Mouse (Mus musculus) adrenal gland, adult 8-10 months (tissue): Measurements from ENCODE around the gene Fstl5. TPM values are rescaled to one million over a fixed set of nuclear protein-coding genes. Genes with fewer than 3 reads are reported as not detected.

Experiments
- DNase-seq: peaks from one replicate; pipeline ENCODE4 v3.0.0; 2022
- total RNA-seq, 4 experiments: library from RNA; stranded (reverse); gene quantifications; 2 replicates each; pipeline ENCODE4 v1.2.4; 2022

The Fstl5 gene
- total RNA-seq, 4 experiments from 2014 or later, result 8.0 to 22.2 (median 10.0) TPM

DNA sequence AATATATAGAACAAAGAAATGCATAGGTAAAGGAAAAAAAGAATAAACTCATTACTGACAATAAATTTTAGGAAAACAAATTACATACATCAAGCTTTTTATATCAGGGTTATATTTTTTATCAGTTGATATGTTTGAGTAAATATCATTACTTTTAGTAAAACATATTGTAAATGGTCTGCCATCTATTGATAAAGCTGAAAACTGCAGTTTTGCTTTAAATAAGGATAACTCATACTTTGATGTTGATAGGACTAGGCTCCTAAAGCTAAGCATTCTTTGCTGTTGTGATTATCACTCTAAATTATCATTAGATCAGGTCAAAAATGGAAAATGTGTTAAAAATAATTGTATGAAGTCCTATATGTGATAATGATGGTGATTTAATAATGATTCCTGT lies 493.3 kb downstream of the Fstl5 start:
- DNase-seq, result no peak

DNA sequence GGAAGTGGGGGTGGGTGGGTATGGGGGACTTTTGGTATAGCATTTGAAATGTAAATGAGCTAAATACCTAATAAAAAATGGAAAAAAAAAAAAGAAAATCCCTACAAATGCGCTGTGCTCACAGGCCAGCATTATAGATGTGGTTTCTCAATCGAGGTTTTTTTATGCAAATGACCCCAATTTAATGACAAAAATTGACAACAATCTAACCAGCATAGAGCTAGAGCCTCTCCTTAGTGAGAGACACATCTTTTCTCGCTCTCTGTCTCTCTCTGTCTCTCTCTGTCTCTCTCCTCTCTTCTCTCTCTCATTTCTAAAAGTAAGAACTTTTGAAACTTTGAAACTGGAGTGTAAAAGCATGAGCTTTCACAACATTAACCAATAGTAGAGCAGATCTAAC lies 498.4 kb downstream of the Fstl5 start:
- DNase-seq, result no peak

DNA sequence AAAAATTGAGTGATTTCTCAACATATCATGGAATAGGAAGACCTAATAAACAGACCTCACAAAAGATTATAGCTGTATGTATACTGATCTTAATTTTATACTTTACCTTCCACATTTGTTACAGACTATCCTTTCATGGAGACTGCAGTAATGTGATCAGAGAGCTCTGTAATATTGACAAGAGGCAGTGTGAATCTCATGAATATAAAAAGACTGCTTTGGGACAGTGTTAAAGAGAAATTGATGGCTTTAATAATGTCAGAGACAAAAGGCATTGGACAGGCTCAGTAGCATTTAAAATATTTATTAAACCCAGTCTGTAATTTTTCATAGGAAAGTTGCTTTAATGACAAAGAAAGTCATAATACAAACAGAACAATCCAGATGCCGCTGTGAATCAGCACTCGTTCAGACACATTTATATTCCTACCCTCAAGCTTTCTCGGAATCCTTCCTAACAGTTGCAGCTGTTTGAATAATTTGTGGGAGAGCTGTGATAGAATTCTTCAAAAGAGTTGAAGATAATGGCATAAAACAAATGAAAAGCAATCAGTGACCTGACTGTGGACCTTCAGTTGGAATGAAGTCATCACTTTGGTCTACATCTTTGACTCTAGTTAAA lies 499.0 kb downstream of the Fstl5 start:
- no peak for DNase-seq

DNA sequence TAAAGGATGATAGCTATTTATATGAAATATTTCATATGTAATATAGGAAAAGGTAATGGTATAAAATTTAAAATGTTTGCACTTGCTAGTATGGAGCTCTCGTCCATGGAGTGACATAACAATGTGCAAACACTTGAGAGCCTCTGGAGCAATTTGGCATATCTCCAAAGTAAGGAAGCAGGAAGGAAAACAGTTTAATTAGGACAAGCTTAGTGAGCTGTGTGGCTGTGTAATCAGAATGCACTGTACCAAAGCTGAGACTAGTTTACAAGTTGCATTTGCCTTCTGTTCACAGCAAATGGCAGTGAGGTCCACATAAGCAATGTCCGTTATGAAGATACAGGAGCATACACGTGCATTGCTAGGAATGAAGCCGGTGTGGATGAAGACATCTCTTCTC lies 519.1 kb downstream of the Fstl5 start:
- no peak for DNase-seq

DNA sequence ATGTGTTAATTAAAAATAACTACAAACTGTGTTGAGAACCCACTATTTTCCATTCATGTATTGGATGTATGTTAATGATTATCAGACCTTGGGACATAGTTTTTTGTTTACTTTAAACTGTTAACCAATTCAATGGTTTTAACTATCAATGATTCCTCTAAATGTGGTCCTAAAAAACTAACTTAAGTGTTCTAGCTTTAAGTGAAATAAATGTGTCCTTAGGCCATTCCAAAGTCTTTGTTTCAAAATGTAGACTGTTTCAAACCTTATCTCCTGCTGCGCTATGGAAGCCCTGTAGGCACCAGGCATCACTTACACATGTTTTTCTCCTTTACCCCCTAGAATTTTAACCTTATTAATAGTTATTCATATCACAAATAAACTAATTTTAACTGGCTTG lies 546.0 kb downstream of the Fstl5 start:
- DNase-seq, result no peak

DNA sequence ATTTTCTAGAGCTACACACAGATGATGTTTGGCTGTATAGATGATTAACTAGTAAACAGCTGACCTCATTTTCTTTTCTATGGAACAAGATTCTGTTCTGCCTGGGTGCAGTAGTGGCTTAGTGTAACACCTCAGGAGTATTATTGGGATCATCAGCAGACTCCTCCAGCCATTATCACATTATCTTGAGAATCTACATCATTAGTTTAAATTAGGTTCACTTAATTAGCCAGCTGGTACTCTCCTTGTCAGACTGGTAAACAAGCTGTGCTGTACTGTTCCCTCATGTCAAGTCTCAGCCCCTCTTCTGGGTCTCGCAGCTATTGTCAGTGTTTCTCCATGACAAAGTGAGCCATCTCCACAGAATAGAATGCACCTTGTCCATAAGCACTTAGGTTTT lies 580.2 kb downstream of the Fstl5 start:
- no peak for DNase-seq

DNA sequence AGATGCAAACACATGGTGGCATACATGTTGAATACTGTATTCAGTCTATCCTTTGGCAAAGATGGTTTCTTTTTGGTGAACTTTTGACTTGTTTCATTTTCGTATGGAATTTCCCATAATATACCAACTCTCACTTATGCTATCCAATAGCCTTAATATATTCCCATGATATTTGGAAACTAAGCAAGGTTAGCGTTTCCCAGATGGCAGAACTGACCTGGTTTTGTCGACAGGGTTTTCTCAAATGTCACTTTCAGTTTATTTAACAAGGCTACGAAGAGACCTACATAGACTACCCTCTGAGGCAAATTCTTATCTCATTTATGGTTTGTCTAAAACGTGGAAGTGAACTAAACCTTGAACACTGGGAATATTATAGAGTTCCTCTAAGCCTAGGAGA lies 596.8 kb downstream of the Fstl5 start:
- DNase-seq, result no peak

DNA sequence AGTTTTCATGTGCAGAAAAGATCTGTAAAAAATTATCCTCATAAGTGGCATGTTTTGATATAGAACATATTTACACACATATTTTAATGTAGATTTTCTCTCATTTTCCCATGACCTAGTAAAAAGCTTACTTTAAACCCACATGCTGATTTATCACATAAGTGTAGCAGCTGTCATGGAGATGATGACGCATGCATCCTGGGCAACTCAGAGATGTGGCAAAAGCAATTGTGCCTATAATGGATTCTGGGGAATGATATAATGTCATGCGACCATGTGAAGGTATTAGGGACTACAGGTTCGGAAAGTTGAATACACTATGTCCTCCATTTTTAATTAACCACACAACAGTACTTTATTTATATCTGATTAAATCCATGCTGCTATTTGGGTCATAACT lies 601.9 kb downstream of the Fstl5 start:
- no peak for DNase-seq

DNA sequence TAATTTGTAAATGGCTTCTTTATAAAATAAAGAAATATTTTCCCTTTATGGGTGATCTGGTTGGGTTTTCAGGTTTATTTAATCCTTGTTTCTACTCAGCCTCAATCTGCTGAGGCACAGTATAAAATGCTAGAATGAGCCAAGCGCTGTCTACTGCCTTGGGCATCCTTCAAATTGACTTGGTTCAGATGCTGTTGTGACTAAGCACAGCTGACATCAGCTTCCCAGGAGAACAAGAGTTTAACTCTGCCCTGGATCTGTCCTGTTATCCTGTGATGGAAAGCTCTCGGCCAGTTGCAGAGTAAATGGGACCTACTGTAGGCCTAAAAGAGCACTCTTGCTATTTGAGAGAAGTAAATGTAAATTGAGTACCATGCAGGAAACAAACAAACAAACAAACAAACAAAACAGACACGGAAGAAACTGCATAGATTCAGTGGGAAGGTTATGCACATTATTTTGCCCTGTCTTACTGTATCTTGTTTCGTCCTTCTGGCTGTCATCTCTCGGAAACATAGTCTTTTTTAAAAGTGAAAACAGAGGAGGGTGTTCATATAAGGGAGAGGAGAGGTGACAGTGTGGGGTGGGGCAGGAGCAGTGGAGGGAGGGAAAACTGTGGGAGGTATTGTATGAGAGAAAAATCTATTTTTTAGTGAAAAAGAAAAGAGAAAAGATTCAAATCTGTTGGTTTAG lies 605.9 kb downstream of the Fstl5 start:
- DNase-seq, result no peak

DNA sequence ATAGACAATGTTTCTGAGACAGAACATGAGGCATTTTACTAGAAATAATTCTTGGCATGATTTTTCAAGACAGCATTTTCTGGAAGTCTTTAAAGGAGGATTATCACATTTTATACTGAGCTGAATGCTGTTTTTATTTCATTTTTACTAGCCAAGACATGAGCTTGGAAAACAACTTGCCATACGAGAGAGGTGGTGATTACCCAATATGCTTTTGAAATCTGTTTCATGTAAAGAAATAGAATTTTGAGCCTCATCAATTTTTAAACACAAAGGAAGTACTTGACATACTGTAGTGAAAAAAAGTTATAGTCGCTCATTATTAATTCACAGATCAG lies 606.4 kb downstream of the Fstl5 start:
- DNase-seq, result no peak

DNA sequence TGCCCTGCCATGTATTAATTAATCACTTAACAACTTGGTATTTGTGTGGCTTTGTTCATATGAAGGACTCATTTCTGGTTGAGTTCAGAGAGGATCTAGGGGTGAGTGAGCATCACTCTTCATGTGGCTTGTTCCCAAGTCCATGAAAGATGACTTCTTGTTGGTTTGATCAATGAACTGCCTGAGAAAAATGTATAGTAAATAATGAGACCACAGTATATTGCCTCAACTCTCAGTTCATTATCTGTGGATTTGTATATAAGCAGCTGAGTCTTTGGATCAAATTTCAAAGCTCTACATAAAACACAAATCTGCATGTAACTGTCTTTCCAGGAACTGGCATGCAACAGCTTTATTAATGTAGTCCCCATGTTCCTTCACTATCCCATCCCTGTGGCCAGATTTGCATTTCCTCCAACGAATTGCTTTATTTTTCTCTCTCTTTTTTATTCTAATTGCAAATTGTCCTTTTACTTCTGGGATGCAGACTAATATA lies 623.1 kb downstream of the Fstl5 start:
- DNase-seq, result no peak

DNA sequence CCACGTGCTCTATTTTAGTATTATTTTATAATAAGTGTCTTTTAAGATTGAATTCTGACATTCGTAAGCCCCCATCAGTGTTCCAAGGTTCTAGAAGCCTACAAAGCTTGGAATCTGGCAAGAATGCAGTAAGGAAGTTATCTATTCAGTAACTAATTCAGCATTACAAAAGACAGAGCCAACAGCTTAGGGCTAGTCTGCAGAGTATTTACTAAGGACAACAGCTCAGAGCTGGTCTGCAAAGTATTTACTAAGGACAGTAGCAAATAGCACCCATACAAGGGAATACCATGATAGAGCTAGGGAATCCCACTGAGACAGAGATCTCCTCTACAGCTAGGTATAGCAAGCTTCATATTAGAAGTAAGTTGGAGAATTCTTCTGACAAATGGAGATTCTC lies 665.2 kb downstream of the Fstl5 start:
- DNase-seq, result no peak

Other genes starting within 250 kb of the Fstl5 start
- 100 to 1,000 TPM in 2 of 4 experiments, 10 to 100 TPM in 2; 65.7 to 123 (median 89.4) TPM for gene Golim4, start 117.3 kb upstream of the Fstl5 start, total RNA-seq